Mouse (Mus musculus): ENCODE measurements around the gene Zhx3. TPM values are rescaled to one million over a fixed set of nuclear protein-coding genes. Genes with fewer than 3 reads are reported as not detected.
A peak's percentile ranks its signal among the peaks of the same experiment; 100 is the strongest.

Gene Zhx3
- polyA plus RNA-seq, 1 experiment from 2014 or later, result 7.6 TPM

GRCm38 (mm10) chr2:160760433-160761184, 112.2 kb downstream of the Zhx3 start:
- Histone ChIP-seq H3K27me3 (ENCODE audit: low read depth, poor library complexity, severe bottlenecking) (no peaks in the 10 kb centered on the region), H3K36me3 (peaks cover 99% of the 10 kb centered on the region), H3K9me3 (replicated peaks) (no peaks in the 10 kb centered on the region), H3K4me3 (no peak overlapping the region), H3K4me1 (peaks cover 6% of the 10 kb centered on the region; the same call in 1 of the 2 replicates), H3K27ac (no peak overlapping the region)
- no peak for DNase-seq (ENCODE audit: low spot score)
- WGBS, result 95% methylated on average over 9 of the region's 9 CpGs

GRCm38 (mm10) chr2:160756583-160757203, 116.1 kb downstream of the Zhx3 start:
- no peak for DNase-seq (ENCODE audit: low spot score)
- Histone ChIP-seq H3K4me1 (peaks cover under 1% of the 10 kb centered on the region; the same call in 1 of the 2 replicates), H3K27ac (no peak overlapping the region), H3K27me3 (ENCODE audit: low read depth, poor library complexity, severe bottlenecking) (no peaks in the 10 kb centered on the region), H3K9me3 (replicated peaks) (no peaks in the 10 kb centered on the region), H3K4me3 (no peak overlapping the region), H3K36me3 (peaks cover 100% of the 10 kb centered on the region)
- WGBS, result 87% methylated on average over 6 of the region's 6 CpGs

- no peak for DNase-seq (ENCODE audit: low spot score)
- H3K36me3 ChIP-seq, result peaks cover 95% of the 10 kb centered on the region
- 0 out of 2 replicates have a peak, but pooled peaks cover under 1% of the 10 kb centered on the region for H3K4me1 ChIP-seq
- no peak overlapping the region for H3K4me3 ChIP-seq
- no peak overlapping the region for H3K27ac ChIP-seq
- no peaks in the 10 kb centered on the region for H3K9me3 ChIP-seq (replicated peaks)
- 92% methylated on average over 10 of the region's 10 CpGs for WGBS
- no peaks in the 10 kb centered on the region for H3K27me3 ChIP-seq (ENCODE audit: low read depth, poor library complexity, severe bottlenecking)
Measured at GRCm38 (mm10) chr2:160747075-160747474, 125.7 kb downstream of the Zhx3 start.

DNA sequence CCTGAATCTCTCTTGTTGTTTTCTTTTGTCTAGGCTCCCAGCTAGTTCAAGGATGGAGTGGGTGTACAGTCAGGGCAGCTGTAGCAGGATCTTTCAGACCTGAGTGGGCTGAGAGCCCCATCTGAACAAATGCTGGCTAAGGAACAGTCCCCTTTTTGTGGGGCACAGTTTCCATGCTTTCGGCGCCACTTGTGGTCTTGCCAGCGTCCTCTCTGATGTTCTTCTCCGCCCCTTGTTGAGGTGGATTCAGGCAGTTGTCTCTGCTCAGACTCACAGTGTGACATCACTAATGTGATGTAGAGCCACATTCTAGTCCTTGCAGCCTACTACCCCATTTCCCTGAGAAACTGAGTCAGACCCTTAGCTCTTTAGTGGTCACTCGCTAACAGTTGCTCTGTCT, 126.2 kb downstream of the Zhx3 start:
- DNase-seq (ENCODE audit: low spot score), result no peak
- Histone ChIP-seq H3K4me1 (0 out of 2 replicates have a peak, but pooled peaks cover 3% of the 10 kb centered on the region), H3K9me3 (replicated peaks) (no peaks in the 10 kb centered on the region), H3K27me3 (ENCODE audit: low read depth, poor library complexity, severe bottlenecking) (no peaks in the 10 kb centered on the region), H3K36me3 (peaks cover 95% of the 10 kb centered on the region), H3K4me3 (no peak overlapping the region), H3K27ac (no peak overlapping the region)
- WGBS, result 97% methylated on average over 5 of the region's 5 CpGs

DNA sequence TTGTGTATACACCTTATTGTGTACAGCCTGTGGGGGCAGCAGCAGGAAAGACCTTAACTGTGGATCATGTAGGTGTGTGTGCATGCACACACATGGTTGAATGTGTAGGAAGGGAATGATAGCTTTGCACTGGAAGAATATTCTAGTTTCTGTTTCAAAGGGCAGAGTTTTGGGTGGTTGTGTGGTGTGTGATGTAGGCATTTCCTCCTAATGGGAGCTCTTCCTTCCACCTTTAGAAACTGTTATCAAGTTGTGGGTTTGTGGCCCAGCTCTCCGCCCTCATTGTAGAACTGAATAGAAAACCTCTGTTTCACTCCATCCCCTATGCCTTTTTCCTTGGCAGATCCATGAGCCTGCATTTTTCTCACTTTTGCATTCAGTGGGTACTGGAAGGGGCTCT, 127.3 kb downstream of the Zhx3 start:
- H3K36me3 ChIP-seq, result peaks cover 95% of the 10 kb centered on the region
- 90% methylated on average over 1 of the region's 1 CpGs for WGBS
- H3K4me1 ChIP-seq, result peaks cover 9% of the 10 kb centered on the region
- no peak for DNase-seq (ENCODE audit: low spot score)
- H3K27ac ChIP-seq, result no peak overlapping the region
- H3K4me3 ChIP-seq, result no peak overlapping the region
- no peaks in the 10 kb centered on the region for H3K27me3 ChIP-seq (ENCODE audit: low read depth, poor library complexity, severe bottlenecking)
- no peaks in the 10 kb centered on the region for H3K9me3 ChIP-seq (replicated peaks)

DNA sequence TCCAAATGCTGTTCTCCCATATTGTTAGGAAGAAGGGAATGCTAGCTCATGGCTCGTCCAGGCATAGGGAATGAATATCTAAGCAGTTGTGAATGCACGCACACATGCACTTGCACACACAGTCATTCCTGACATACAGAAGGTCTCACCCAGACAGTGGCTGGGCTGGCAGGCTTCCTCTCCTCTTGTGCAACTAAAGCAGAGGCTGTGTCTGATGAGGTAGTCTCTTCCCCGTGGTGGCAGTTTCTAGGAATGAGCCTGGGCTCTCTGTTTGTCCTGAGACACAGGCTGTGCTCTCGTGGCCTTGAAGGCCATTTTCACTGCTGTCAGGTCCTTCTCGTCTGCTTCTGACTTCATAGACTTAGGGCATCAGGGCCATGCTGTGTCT, 128.0 kb downstream of the Zhx3 start:
- Histone ChIP-seq H3K27me3 (ENCODE audit: low read depth, poor library complexity, severe bottlenecking) (no peaks in the 10 kb centered on the region), H3K36me3 (peaks cover 94% of the 10 kb centered on the region), H3K4me3 (no peak overlapping the region), H3K4me1 (peaks cover 14% of the 10 kb centered on the region), H3K27ac (no peak overlapping the region), H3K9me3 (replicated peaks) (no peaks in the 10 kb centered on the region)
- 91% methylated on average over 5 of the region's 5 CpGs for WGBS
- no peak for DNase-seq (ENCODE audit: low spot score)

DNA sequence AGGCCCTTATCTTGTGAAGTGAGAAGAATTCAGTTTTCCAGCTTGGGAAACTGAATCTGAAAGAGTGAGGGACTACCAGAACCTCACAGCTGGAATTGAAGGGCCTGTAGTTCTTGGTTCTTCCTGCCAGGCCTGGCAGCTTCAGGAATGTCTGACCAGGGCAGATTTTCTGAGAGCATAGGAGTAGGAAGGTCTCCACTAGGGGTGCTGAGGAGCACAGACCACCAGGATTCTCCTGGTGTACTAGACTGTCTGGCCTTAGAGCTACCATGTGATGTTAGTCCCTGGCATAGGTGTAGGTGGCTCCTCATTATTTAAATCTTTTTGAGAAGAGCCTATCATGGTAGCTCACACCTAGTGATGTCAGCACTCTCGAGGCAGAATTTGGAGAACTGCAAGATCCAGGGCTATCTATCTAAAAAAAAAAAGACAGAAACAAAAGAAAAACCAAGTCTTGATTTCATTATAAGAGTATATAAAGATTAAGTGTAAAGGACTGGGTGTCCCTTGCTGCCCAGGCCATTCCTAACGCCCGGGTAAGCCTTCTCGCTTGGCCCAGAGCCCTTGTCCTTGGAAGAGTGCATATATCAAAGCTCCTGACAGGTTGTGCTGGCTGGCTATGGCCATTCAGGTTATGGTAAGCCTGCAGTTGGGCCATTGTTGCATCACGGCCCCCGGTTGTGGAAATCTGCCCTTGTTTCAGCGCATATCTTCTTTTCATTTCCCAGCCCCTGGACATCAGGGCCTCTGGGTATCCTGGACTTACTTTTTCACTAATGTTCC, 128.6 kb downstream of the Zhx3 start:
- no peak for DNase-seq (ENCODE audit: low spot score)
- H3K36me3 ChIP-seq, result peaks cover 94% of the 10 kb centered on the region
- WGBS, result 89% methylated on average over 7 of the region's 7 CpGs

DNA sequence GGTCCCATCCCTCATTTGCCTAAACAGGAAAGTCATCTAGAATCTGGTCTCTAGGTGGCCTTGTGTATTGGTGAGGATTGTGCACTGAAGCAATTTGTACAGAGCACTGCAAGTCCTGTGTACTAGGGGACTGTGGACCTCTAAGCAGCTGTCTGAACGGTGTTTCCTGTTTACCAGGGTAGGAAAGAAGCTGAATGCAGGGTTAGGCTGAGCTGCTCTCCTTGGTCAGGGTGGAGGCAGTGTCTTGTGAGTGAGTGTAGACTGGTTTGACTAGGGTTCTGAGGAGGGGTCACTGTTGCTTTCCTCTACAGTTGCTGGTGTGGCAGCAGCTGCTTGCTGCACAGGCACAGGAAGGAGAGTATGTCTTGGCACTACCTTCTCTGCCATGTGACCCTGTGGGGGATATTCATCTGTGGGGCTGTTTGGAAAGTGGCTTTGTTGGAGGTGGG, 130.6 kb downstream of the Zhx3 start:
- Histone ChIP-seq H3K36me3 (peaks cover 94% of the 10 kb centered on the region), H3K27me3 (ENCODE audit: low read depth, poor library complexity, severe bottlenecking) (no peaks in the 10 kb centered on the region), H3K4me1 (peaks cover 24% of the 10 kb centered on the region), H3K27ac (no peak overlapping the region), H3K4me3 (no peak overlapping the region), H3K9me3 (replicated peaks) (no peaks in the 10 kb centered on the region)
- 85% methylated on average over 1 of the region's 1 CpGs for WGBS
- no peak for DNase-seq (ENCODE audit: low spot score)

More for the DNA sequence above, 128.6 kb downstream of the Zhx3 start:
- H3K27me3 ChIP-seq (ENCODE audit: low read depth, poor library complexity, severe bottlenecking), result no peaks in the 10 kb centered on the region
- no peak overlapping the region for H3K4me3 ChIP-seq
- H3K4me1 ChIP-seq, result peaks cover 14% of the 10 kb centered on the region
- no peaks in the 10 kb centered on the region for H3K9me3 ChIP-seq (replicated peaks)
- H3K27ac ChIP-seq, result no peak overlapping the region

GRCm38 (mm10) chr2:160741580-160741979, 131.2 kb downstream of the Zhx3 start:
- WGBS, result 83% methylated on average over 3 of the region's 3 CpGs
- Histone ChIP-seq H3K4me1 (peaks cover 24% of the 10 kb centered on the region), H3K4me3 (no peak overlapping the region), H3K27ac (no peak overlapping the region), H3K9me3 (replicated peaks) (no peaks in the 10 kb centered on the region), H3K36me3 (peaks cover 94% of the 10 kb centered on the region), H3K27me3 (ENCODE audit: low read depth, poor library complexity, severe bottlenecking) (no peaks in the 10 kb centered on the region)
- DNase-seq (ENCODE audit: low spot score), result no peak

- H3K36me3 ChIP-seq, result peaks cover 94% of the 10 kb centered on the region
Measured at GRCm38 (mm10) chr2:160740521-160741156, 132.2 kb downstream of the Zhx3 start.

DNA sequence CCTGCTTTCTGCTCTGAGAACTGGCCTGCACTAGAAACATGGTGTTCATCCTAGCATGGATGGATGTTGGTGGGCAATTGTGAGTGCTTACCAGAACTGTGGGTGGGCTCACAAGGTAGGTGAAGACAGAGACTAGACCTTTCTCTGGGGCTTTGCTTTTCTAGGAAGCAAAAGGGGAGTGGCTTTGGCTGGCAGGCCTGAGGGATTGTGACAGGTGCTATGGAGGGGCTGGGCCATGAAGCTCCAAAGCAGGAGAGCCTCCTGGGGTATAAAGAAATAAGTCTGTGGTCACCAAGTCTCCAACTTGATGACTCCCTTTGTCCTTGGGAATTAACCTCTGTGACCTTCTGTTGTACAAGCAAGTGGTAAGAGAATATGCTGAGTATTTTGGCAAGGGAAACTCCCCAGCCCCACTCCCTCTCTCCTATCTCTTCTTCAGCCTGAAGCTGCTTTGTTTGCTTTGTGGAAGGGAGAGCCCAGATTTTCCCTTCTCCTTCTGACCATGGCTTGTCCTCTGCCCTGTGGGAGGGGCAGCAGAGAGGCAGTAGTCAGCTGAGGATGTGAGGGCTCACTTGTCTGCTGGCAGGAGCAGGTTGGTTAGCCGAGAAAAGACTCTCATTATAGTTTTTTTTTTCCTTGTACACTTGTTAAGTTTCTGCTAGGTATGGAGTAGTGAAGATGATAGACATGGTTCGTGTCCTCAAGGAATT, 133.0 kb downstream of the Zhx3 start:
- H3K4me1 ChIP-seq, result peaks cover 28% of the 10 kb centered on the region

More at GRCm38 (mm10) chr2:160740521-160741156, 132.2 kb downstream of the Zhx3 start:
- H3K27me3 ChIP-seq (ENCODE audit: low read depth, poor library complexity, severe bottlenecking), result no peaks in the 10 kb centered on the region
- peaks cover 24% of the 10 kb centered on the region for H3K4me1 ChIP-seq
- no peak overlapping the region for H3K4me3 ChIP-seq
- DNase-seq (ENCODE audit: low spot score), result no peak
- 74% methylated on average over 11 of the region's 11 CpGs for WGBS
- no peak overlapping the region for H3K27ac ChIP-seq
- no peaks in the 10 kb centered on the region for H3K9me3 ChIP-seq (replicated peaks)

GRCm38 (mm10) chr2:160738354-160738753, 134.4 kb downstream of the Zhx3 start:
- Histone ChIP-seq H3K4me1 (peaks cover 42% of the 10 kb centered on the region), H3K4me3 (no peak overlapping the region), H3K27me3 (ENCODE audit: low read depth, poor library complexity, severe bottlenecking) (no peaks in the 10 kb centered on the region), H3K9me3 (replicated peaks) (no peaks in the 10 kb centered on the region), H3K27ac (0 out of 2 replicates have a peak overlapping the region, but pooled peaks have one; percentile 6), H3K36me3 (peaks cover 97% of the 10 kb centered on the region)
- WGBS, result 71% methylated on average over 5 of the region's 5 CpGs
- DNase-seq (ENCODE audit: low spot score), result no peak

More for the DNA sequence above, 133.0 kb downstream of the Zhx3 start:
- Histone ChIP-seq H3K27ac (no peak overlapping the region), H3K36me3 (peaks cover 94% of the 10 kb centered on the region), H3K27me3 (ENCODE audit: low read depth, poor library complexity, severe bottlenecking) (no peaks in the 10 kb centered on the region), H3K9me3 (replicated peaks) (no peaks in the 10 kb centered on the region), H3K4me3 (no peak overlapping the region)
- no peak for DNase-seq (ENCODE audit: low spot score)
- WGBS, result 76% methylated on average over 2 of the region's 2 CpGs
